Mouse (Mus musculus) brain, embryonic 14.5 days (tissue): ENCODE measurements around the gene Wdr18. TPM values are rescaled to one million over a fixed set of nuclear protein-coding genes. Genes with fewer than 3 reads are reported as not detected.

ENCODE experiments used
- DNase-seq: peaks from one replicate; pipeline ENCODE4 v3.0.0-alpha.2; 2011; ENCODE audit warnings: low read depth
- CTCF ChIP-seq: fragments of 200-500 bp; IDR thresholded peaks from 2 replicates; pipeline ENCODE4 v1.5.1; 2012; ENCODE audit warnings: inconsistent platforms, mild to moderate bottlenecking, moderate library complexity, borderline replicate concordance; ENCODE audit not compliant: insufficient read depth, insufficient read length; ENCODE audit errors: extremely low read depth
- POLR2A ChIP-seq: fragments of 200-500 bp; IDR thresholded peaks from 2 replicates; pipeline ENCODE4 v1.6.1; 2012; ENCODE audit warnings: mild to moderate bottlenecking, inconsistent platforms, borderline replicate concordance; ENCODE audit not compliant: poor library complexity, insufficient read depth, insufficient read length, severe bottlenecking; ENCODE audit errors: extremely low read depth
- polyA plus RNA-seq: library from polyadenylated mRNA; depleted of rRNA; stranded (reverse); fragments of >200 nt; gene quantifications from 2 replicates; pipeline ENCODE4 v1.2.3, GENCODE M21; 2012

The Wdr18 gene
- polyA plus RNA-seq, 1 experiment = 59.7 TPM

DNA sequence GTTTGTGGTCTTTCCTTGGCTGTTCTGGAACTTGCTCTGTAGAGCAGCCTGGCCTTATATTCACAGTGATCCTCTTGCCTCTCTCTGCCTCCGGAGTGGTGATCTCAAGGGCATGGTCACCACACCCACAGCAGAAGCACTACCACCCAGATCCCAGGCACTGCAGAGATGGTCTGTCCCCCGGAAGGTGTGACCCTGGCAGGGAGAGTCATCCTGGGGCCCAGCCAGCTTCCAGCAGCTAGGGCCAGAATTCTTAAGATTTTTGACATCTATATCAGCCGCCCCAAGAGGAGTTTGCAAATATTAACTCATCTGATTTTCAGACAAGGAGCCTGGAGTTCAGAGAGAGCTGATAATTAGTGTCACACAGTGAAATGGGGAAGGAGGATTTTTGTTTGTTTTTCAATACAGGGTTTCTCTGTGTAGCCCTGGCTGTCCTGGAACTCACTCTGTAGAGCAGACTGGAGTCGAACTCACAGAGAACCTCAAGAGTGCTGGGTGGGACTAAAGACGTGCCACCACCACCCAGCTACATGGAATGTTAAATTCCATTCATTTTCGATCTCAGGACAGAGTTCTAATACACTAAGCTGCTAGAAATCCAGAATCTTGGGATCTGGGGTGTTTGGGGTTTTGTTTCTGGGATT, 26.4 kb downstream of the Wdr18 start:
- TF ChIP-seq CTCF = no peak
- no peak for TF ChIP-seq POLR2A
- DNase-seq = no peak

DNA sequence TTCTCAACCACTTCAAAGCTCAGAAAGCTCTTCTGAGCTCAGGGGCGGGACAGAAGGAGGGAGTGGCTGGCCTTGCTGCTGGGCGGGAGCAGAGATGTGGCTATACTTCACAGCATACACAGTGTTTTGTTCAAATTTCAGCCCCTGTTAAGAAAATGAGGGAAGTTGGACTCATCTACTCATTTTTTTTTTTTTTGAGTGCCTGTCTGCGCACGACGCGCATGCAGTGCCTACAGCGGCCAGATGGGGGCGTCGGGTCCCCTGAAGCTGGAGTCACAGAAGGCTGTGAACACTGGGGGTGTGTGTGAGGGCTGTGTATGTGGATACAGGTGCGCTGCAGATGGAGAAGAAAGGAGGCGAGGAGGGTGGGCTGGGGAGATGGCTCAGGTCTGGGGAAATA, 27.0 kb downstream of the Wdr18 start:
- peak; percentile 78 for TF ChIP-seq CTCF
- TF ChIP-seq POLR2A = no peak
- peak; percentile 80 for DNase-seq

DNA sequence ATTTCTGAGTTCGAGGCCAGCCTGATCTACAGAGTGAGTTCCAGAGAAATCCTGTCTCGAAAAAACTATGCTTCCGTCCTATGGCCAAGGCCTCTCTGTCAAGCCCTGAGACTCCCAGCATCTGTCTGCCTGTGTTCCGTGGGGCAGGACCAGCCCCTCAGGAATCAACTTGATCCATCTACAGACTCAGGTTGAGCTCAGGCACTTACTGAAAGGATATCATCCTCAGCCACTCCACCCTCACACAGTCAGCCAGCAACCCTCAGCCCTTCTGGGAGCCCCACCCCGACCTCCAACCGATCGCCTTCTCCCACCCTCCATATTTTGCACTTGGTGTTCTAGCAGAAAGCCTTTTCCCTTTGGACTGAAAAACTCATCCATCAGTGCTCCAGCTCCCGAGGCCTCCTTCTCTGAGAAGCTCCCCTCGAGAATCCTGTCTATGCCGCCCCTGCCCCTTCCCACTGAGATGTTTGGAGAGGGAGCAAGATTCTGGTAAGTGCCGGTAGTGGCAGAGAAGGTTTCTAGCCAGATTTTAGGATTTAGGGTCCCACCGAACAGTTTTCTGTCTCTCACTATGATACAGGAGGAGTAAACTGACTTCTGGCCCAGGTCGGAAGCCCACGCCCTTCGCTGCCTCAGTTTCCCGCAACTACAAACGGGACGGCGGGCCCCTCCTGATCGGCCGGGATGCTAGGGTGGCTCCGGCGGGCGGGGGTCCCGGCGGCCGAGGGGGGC, 28.0 kb downstream of the Wdr18 start:
- no peak for DNase-seq
- no peak for TF ChIP-seq CTCF
- no peak for TF ChIP-seq POLR2A

DNA sequence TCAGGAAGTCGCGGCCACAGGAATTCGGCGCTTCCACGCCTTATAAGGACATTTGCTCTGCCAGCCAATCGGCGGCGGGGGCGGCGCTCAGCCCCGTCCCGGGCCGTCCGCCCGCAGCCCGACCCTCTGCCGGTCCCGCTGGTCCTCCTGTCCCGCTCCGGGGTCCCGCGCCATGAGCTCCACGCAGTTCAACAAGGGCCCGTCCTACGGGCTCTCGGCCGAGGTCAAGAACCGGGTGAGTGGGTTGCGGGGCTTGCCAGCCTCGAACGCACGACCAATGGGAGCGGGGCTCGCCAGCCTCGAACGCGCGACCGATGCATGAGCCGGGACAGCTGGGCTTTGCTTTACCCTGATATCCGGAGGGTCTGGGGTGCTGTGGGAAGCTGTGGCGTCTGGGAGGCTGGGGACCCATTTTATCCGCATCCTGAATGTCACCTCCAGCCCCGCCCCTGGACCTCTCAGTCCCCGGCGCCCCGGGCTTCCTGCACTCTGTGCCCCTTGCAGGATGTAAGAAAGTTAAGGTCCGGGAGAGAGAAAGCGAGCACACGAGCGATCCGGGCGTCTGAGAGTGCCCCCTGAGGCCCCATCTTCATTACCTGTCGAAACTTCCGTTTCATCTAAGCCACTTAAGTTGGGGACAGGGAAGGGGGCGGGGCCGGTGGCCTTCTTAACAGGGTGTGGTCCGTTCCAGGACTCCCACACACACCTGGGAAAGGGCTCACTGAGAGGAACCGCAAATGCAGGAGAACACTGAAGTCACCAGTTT, 28.7 kb downstream of the Wdr18 start, which contains the start of gene Cnn2:
Cnn2 (plus strand) TSS at position 79 of the 766 bp plus-strand sequence.
- peak; percentile 24 for DNase-seq
- no peak for TF ChIP-seq POLR2A
- TF ChIP-seq CTCF = no peak

DNA sequence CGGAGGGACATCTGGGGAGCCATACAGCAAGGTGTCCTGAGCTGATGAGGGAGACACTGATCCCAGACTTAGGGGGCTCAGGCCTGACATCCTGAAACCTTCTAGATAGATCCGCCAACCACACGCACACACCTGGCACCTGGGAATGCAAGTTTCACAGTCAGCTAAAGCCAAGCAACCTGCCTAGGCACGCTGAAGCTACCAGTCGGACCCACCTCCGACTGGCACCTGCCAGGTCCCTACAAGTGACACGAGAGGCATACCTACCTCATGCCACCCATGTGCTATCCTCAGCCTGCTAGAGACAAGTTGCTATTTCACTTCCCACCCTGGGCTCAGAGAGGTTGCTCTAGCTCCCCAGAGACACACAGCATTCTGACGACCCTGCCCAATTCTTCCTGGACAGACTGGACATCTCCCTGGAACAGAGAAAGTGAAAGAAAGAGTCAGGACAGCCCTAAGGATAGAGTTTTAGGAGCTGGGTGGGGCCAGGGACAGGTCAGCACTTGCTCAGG, 29.4 kb downstream of the Wdr18 start:
- DNase-seq = no peak
- TF ChIP-seq POLR2A (no peak), CTCF (no peak)

DNA sequence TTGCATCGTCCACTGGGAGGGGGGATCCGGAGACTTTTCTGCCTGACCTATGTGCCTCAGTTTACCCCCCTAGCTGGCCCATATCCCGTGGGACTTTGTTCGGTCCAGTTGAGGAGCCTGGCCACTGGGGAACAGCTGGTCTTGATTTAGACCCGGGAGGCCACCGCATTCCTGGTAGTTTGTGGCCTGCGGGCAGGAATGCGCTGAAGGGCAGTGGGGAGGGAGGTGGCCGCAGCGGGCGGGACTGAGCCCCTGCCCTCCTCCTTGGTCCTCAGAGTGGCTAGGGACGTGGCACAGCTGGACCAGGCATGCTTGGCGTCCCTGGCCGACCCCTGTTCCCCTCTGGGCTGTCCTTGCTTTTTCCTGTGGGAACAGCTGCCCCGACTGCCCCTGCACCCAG, 29.9 kb downstream of the Wdr18 start:
- TF ChIP-seq CTCF (no peak), POLR2A (no peak)
- DNase-seq = no peak

DNA sequence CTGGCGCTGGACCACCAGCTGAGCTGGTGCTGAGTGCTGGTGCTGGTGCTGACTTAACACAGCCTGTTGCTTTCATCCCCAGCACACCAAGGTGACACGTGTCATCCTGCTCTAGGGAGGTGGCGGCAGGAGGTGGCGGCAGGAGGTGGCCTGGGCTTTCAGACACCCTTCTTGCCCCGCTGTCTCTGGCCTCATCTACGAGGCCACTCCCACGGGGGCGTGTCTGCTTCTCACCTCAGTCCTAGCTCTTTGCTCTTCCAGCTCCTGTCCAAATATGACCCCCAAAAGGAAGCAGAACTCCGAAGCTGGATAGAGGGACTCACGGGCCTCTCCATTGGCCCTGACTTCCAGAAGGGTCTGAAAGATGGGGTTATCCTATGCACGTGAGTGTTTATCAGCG, 31.1 kb downstream of the Wdr18 start:
- TF ChIP-seq POLR2A = no peak
- TF ChIP-seq CTCF = no peak
- no peak for DNase-seq

DNA sequence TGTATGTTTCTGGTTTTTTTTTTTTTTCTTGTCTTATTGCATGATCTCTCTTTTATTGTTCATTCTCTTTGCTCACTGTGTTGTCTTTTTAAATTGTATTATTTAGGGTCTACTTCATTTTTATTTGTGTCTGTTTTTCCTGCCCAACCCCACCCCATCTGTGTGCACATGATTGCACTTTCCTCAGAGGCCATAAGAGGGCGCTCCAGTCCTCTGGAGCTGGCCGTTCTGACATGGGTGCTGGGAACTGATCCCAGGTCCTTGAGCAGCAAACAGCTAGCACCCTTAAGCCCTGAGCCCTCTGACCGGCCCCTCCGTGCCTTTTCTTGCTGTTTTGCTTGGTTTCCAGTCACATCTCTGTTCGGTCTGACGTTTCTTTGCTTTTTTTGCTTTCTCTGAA, 31.6 kb downstream of the Wdr18 start:
- TF ChIP-seq POLR2A (no peak), CTCF (peak; percentile 13; the same call in 1 of the 2 replicates)
- no peak for DNase-seq

DNA sequence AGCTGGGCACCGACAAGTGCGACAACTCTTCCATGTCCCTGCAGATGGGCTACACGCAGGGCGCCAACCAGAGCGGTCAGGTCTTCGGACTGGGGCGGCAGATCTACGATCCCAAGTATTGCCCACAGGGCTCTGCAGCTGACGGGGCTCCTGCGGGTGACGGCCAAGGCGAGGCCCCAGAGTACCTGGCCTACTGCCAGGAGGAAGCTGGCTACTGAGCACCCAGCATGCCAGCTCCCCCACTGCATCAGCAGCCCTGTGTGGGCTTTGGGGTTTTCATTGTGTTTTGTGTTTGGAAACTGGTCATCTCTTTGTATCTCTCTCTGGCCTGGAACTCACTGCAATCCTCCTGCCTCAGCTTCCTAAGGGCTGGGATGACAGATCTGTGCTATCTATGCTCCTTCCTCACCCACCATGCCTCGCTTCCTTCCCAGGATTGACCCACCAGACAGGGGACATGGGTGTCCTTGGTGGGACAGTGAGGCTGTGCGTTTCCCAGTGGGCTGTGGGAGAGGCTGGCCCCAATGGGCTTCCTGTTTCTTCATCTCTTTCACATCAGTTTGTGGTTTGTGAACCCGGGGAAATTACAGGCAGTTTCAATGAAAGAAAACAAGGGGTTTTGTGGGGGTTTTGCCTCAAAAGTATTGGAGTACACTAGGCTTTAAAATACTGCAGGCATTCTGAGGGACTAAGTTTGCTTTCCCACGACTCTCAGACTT, 34.6 kb downstream of the Wdr18 start:
- no peak for TF ChIP-seq POLR2A
- TF ChIP-seq CTCF = no peak
- no peak for DNase-seq

DNA sequence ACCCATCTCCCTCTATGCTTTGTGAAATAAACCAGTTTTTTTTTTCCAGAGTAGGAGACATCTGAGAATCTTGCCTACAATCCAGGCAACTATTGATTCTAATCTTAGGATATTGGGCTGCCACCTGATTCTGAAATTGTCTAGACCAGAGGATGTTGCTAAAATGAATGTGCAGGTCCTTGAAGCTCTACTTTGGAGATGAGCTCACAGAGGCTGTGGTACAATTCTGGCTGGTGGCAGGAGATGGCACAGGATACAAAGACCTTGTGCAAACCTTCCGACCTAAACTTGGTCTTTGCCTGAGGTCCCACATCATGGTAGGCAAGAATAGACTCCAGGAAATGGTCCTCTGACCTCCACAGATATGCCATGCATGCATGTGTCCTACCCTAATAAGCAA, 35.7 kb downstream of the Wdr18 start:
- no peak for DNase-seq
- TF ChIP-seq POLR2A = no peak
- no peak for TF ChIP-seq CTCF
